Mouse (Mus musculus): ENCODE results near the gene Ccl11.

Gene Ccl11

DNA sequence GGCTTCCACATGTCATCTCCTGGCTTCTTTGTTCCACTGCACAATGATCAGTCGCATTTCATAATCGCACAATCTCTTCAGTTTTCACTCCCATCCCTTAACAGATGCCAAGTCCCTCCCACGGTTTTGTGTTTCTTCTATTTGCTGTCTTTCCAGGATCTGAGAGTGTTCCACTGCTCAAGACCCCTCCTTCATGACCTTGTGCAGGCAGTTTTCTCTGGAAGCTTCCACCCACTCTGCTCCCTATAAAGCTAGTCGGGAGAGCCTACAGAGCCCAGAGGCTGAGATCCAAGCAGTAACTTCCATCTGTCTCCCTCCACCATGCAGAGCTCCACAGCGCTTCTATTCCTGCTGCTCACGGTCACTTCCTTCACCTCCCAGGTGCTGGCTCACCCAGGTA lies at the start of gene Ccl11:
Gene Ccl11, plus strand, starts transcription at position 178 of the 400 bp plus-strand sequence.
- DNase-seq (ENCODE audit: low spot score), result no peak

DNA sequence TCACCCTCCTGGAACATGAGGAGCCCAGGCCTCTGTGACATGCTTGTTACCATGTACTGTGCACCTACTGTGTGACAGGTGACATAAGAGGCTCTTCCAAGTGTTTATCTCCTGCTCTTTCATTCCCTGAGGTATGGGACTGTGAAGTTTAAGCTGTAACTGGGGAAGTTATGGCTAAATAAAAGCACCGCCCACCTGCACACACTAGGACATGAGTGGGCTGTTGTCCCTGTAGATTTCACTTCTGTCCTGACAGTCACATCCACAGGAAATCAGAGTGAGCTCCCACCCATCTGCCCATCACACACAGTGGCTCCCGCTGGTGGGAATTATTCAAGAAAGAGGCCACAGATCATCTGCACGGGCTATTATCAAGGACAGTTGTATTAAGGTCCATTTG lies 47.5 kb upstream of the Ccl11 start:
- DNase-seq (ENCODE audit: low spot score), result no peak

DNA sequence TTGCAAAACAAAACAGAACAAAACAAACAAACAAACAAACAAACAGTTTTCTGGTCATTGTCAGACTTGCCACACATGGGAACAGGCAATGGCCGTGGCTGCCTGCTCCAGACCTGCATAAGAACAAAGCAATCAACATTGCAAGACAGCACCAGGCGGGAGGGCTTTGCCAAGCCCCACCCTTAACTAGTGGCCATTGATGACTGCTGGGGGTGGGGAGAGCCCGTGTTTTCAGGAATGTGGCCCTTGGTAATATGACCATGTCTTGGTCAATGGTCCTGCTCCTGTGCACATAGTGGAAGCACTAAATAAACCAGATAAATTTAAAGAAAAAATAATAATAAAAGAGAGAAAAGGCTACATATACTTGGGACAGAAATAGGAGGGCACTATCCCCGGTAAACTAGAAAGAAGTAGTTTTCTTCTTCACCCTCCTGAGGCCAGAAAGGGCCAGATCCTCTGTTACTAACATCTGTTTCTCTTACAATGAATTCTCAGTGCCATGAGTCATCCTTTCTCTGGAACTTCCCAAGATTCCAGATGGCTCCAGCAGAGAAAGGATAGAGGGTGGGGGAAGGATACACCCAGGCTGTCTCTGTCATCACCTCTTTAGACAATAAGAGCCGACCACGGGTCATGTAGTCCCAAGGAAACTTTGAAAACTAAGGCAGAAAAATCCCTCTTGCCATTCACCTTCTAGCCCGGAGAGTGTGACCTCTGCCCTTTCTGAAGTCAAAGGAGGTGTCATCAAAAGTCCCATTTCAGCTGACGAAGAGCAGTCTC lies 46.0 kb upstream of the Ccl11 start:
- DNase-seq (ENCODE audit: low spot score), result no peak

DNA sequence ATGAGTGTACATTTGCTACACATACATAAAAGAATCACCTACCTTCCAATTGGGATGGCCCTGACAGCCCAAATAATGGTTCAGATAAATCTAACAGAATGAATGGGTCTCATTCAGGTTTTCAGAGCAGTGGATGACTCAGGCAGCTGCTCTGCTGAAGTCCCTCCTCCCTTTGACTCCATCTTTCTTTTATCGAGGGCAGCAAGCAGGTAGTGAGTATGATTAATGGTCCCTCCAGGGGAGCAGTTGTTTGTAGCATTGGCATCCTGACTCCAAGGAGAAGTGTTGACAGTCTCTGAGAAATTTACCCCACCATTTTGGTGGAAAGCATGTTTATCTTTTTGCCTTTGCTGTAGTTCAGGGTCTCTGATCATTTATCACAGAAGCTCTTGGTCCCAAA lies 43.9 kb upstream of the Ccl11 start:
- DNase-seq (ENCODE audit: low spot score), result no peak

DNA sequence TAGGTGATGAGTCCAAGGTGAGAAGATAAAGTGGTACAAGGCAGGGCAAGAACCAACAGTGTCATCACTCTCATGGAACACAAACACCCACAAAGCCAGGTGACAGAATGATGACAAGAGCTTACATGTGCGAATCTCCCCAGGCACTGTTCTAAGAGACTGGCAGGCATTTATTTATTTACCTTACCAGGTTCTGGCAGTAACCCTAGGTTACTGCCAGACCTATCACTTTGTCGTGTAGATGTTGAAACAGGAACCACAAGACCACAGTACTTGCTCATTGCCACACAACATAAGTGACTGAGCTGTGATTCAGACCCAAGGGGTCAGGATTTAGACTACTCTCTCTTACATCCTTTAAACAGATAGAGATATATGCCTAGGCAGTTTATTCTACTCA lies 42.6 kb upstream of the Ccl11 start:
- no peak for DNase-seq (ENCODE audit: low spot score)

DNA sequence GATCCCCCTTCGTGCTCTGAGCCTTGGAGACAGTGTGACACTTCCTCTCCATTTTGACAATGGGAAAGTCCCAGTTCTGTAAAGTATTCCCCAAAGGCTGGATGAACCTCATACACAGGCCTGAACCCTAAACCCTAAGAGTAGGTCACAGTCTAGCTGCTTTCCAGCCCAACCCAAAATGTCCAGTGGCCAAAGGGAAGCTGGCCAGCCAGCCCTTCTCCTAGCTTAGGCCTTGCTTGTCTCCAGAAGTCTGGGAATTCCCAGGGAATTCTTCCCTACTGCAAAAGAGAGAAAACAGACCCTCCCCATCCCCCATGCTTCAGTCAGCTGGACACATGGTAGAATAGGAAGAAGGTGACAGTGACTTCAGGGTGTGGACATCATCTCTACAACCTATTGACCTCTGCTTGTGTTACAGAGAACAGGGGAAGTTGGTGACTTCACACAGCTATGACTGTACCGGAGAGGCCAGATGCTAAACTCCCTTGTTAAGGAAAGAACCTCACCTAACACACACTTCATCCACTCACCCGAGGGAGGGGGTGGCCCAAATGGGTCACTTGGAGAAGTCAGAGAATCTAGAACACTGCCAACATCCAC lies 41.3 kb upstream of the Ccl11 start:
- no peak for DNase-seq (ENCODE audit: low spot score)

DNA sequence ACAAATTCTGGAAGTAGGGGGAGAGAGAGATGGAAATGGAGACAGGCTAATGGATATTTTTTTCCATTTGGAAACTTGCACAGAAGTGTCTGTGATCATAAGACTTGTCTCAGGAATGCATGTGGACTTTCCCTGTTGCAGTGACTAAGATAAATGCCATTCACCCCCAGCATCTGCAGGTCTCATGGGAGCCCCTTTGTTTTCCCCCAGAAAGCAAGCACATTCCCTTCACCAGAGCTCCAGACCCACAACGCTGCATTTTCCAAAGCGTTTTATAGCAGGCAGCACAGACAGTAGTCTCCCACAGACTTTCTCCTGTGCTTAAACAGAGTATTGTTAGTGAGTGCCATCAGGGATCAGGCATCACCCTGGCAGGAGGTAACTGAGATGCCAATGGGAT lies 38.2 kb upstream of the Ccl11 start:
- DNase-seq (ENCODE audit: low spot score), result no peak

DNA sequence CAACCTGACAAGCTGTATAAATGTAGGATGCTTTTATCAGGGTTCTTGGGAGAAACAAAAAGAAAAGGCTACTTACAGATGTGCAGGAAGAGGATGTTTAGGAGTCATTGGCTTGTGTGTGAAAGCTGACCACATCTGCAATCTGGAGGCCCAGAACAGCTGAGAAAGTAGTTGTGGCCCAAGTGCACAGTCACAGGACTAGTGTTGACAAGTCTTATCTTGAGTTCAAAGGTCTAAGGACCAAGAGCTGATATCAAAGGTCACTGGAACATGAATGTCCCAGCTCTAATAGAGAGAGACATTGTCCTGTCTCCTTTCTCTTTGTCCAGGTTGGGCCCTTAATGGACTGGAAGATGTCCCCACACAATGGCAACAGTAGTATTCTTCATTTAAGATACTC lies 37.8 kb upstream of the Ccl11 start:
- no peak for DNase-seq (ENCODE audit: low spot score)

DNA sequence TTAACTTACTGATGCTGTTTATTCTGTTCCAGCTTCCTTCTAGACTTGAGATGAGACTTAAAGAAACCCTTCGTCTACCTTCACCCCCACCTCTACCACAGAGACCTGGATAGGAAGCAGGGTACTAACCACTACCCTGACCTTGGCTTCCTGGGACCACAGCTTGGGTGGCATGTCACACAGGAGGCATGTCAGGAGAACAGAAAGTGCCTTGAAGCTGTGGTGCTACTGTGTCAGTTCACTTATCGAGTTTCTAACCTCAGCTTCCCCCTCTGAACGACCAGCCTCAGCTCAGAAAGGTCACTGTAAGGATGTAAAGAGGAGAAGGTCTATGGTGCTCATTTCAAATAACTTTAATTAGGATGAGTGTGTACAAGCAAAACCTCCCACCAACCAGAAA lies 36.2 kb upstream of the Ccl11 start:
- DNase-seq (ENCODE audit: low spot score), result no peak

DNA sequence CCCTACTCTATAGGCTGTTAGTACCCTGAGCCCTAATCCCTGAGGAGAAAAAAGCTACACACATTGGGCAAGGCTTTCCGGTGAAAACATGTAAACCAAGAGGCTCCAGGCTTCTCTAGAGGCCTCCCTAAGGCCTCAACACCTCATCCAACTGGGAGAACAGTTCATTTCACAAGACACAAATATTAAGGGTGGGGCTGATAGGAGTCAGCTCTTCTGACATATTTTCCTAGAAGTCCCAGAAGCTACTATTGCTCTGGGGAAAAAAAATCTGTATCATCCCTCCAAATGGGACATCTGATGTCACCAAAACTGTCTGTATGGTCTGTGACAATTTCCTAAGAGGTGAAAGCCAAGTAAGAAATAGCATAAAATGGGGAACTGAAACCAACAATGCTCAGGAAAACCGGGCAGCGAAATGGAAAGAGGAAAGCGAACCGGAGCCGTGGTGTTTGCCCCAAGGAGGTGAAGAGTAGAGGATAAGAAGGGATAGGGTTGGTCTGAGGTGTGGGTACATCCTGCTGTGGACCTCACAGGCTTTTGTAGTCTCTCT lies 35.0 kb upstream of the Ccl11 start:
- DNase-seq (ENCODE audit: low spot score), result no peak

DNA sequence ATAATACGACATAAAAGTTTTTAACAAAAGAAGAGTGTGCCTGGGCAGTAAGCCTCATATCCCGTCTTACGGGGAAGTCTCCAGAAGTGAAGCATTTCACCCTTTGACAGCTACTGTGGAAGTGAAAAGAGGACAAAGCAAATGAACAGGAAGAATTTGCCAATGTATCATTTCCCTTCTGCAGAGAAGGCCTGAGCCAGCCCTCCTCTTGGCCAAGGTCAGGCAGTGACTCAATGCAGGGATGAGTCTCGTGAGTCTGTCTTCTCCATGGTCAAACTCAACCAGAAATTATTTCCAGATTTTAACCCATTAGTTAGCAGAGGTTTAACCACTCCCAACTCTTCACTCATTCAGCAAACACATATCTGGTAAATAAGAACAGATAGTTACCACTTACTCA lies 33.9 kb upstream of the Ccl11 start:
- DNase-seq (ENCODE audit: low spot score), result no peak

DNA sequence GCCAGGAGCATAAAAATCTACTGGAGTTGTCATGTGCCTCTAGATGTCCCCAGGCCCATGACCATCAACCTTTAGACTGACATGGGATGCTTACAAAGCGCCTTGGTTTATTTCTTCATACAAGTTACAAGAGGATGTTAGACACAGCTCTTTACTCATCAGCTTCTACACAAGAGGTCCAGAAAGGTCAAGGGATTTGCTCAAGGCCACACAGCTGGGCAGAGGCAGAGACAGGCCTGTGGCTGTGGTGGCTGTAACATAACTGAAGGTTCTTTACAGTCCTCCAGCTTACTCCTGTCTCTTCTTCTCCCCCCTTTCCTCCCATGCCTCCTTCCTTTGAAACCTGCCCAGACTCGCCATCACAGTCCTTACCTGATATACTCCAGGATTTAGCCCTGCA lies 27.5 kb upstream of the Ccl11 start:
- no peak for DNase-seq (ENCODE audit: low spot score)

DNA sequence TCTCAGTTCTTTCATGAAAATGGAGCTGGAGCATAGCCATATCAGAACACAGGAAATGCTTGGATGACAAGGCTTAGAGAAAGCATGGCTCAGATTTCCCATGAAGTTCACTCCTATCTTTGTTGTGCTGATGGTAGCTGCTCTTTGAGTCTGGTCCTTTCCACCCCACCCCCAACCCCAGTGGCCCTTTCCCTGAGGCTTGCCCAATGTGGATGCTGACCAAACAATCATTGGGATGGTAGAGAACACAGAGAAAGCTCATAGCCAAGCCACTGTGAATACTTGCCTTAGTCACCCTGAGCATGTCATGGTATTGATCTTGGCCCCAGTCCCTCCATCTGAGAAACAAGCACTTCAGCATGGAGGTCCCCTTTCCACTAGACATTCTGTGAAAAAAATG lies 25.5 kb upstream of the Ccl11 start:
- no peak for DNase-seq (ENCODE audit: low spot score)

DNA sequence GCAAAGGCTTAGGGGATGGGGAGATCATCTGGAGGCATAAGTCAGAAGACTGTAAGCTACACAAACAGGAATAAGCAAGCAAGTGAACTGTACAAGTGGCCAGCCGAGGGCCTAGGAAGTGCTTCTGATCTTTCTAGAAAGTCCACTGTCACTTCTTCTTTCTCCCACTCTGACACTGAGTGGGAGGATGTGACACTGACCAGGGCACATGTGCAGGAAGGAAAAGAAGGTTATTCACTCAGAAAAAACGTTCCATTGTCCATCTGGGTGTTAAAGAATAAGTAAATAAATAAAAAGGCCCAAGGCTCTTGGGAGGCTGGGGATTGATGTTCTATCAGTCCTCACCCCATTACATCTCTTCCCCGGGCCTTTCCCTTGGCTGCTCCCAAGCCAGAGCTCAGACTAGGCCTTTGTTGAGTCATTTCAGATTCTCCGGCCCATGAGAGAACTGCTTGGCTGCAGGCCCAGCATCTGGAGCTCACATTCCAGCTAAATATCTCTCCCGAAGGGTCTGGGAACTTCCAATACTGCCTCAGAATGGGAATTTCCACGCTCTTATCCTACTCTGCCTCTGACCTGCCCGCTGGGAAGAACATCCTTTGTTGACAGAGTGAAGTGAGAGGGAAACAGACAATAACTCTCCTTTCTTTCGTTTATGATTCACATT lies 24.8 kb upstream of the Ccl11 start:
- peak; percentile 19 for DNase-seq (ENCODE audit: low spot score)

DNA sequence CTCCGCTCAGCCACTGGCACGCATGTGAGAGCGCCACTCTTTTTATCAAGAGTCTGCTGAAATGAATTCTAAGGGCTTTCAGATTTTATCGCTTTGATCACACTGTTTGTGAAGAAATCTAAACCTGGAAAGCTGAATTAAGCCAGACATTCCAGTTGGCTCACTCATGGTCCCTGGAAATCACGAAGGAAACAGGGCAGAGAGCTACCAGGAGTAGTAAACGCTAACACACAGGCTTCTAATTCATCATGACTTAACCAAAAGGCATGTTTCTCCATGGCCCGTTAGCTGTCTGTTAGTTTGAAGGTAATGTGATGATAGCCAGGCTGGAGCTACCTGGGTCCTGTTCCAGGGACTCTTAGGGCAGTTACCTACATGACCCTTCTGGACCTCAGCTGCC lies 23.2 kb upstream of the Ccl11 start:
- DNase-seq (ENCODE audit: low spot score), result no peak

DNA sequence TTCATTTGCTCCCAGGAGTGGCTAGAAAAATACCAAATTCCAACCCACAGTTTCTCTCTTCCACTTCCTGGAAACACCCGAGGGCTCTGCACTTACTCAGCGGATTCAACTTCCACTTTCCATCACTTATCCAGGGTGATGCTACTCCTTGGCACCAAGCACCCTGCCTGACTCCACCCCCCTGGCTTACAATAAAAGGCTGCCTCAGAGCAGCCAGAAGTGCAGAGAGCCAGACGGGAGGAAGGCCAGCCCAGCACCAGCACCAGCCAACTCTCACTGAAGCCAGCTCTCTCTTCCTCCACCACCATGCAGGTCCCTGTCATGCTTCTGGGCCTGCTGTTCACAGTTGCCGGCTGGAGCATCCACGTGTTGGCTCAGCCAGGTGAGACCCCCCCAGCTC lies 22.3 kb upstream of the Ccl11 start, which contains the start of gene Ccl2:
Gene Ccl2, plus strand, starts transcription at position 216 of the 400 bp plus-strand sequence.
- DNase-seq (ENCODE audit: low spot score), result peak; percentile 79

DNA sequence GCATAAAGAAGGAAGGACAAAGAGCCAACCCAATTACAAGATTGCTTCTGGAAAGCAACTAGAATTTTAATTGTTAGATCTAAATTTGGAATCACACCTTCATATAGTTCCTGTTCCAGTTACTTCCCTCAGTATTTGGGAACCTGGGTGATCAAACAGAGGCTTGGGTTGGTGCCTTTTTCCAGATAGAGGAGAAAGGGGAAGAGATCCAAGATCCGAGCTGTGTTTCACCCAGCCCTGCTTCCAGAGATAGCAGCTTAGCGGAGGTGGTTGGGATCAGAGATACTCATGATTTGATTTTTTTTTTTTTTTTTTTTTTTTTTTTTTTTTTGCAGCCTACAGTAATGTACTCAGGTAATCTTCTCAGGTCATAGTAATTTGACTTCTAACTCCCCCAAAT lies 21.8 kb upstream of the Ccl11 start:
- DNase-seq (ENCODE audit: low spot score), result no peak

DNA sequence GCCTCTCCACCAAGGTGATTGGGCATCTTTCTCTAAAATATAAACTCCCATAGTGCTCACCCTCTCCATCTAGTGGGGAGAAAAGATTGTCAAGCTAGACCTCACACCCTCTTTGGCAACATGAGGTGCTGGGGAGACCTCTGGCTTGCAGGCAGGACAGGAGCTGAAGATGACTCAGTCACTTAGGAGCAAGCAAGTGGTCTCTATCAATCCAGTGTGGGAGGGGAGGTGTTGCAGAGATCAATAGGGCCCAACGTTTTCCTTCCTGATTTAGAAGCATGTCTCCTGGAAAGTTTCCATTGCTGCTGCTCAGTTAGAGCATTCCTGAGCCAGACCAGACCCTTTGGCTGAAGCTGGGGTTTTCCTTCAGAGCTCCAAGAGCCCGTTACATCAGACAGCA lies 19.1 kb upstream of the Ccl11 start, which contains the start of gene Gm17268:
Gene Gm17268, minus strand, starts transcription at position 28 of the 400 bp plus-strand sequence.
- no peak for DNase-seq (ENCODE audit: low spot score)

DNA sequence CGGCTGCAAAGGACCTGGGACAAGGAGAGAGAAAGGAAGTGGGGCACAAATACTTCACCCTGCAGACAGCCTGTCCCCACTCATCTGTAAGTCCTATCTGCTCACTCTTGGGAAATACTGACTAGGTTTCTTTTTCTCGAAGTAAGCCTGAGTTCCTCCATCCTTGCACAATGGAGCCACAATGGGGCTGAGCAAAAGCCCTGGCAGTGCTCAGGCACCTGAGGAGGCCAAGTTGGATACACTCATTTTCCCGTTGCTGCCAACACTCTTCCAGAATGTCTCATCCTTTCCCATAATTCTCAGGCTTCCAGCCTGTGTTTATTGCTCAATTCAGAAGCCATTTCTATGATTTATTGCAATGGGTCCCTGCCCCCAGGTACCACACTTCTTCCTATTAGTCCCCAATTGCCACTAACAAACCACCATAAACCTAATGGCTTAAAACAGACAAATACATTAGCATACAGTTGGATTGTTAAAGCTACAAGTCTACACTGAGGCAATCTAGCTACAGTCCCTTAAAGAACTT lies 18.4 kb upstream of the Ccl11 start:
- no peak for DNase-seq (ENCODE audit: low spot score)

DNA sequence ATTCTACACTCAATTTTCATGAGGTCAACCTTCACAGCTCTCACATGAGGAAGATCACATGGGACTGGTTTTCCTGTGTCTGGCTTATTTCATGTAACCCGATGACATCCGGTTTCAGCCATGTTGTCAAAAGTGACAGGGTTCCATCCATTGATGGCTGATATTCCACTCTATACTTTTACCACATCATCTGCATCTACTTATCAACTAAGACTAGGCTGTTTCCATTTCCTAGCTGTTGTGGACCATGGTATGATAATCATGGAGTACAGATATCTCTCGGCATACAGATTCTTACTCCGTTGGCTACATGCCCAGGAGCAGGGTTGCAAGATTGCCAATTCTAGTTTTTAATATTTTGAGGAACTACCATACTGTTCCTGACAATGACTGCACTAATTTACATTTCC lies 15.9 kb upstream of the Ccl11 start:
- DNase-seq (ENCODE audit: low spot score), result no peak

DNA sequence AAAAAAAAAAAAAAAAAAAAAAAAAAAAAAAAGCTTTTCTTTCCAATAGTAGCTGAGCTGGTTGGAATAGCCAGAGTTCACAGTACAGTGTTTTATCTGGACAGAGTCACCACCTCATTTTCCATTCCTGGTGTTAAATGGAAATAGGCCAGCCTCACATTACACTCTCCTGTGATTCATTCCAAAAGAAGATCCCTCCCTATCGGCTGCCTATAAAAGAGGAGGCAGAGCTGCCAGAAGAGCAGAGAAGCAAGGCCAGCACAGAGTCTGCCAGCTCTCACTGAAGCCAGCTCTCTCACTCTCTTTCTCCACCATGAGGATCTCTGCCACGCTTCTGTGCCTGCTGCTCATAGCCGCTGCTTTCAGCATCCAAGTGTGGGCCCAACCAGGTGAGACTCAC lies 12.2 kb upstream of the Ccl11 start, which contains the start of gene Ccl7:
Gene Ccl7, plus strand, starts transcription at position 242 of the 400 bp plus-strand sequence.
- DNase-seq (ENCODE audit: low spot score), result no peak

DNA sequence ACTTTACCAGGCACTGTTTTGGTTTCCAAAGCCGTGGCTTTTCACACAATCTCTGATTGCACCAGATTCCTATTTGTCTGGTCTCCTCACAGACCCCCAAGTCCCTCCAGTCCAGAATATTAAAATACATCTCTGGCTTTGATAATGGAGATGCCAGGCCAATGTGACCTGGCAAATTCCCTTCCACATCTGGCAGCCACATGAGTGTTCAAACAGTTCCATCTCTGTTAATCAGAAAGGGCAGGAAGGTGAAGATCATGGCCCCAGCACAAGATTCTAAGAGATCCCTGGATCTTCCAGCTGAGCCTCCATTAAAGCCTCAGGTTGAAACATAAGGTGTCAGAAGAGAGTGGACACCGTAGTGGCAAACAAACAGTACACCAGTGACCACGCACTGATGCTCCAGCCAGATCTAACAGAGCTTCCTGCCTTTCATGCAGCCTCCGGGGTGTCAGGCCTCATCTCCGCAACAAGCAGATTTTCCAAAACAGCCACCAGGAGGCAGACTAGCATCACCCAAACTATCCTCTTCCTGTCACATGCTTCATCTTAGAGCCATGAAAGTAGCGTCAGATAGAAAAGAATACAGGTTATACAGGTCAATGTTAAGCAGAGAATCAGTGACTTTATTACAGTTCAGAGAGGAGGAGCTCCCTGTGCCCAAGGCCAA lies 9.7 kb upstream of the Ccl11 start:
- DNase-seq (ENCODE audit: low spot score), result peak; percentile 53

Measured in layer of hippocampus, adult 11-12 months (tissue).